Mouse (Mus musculus): ENCODE measurements around the gene Agxt. TPM values are rescaled to one million over a fixed set of nuclear protein-coding genes. Genes with fewer than 3 reads are reported as not detected.

The Agxt gene
- not detected in 2 replicates for polyA plus RNA-seq (2014; fragmentation: Nextera tagmentation; extraction: Ambion mirVana)

DNA sequence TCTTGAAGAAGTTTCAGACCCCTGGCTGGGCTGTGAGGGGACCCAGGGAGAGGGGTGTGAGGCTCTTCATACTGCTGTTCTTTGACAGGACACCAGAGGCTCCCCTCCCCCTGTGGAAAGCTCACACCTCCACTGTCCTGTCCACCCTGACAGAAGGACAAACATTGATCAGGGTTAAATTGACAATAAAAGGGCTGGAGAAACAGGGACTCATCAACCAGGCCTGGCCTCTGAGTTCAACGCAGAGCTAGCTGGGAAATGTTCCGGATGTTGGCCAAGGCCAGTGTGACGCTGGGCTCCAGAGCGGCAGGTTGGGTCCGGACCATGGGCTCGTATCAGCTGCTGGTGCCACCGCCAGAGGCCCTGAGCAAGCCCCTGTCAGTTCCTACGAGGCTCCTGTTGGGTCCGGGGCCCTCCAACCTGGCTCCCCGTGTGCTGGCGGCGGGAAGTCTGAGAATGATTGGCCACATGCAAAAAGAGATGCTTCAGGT, at the start of gene Agxt:
Gene Agxt, plus strand, starts transcription at position 205 of the 491 bp plus-strand sequence.
- Histone ChIP-seq H3K4me2 (replicated peaks) (no peak within 1 kb of the TSS), H3K27ac (no peak within 1 kb of the TSS), H3K9ac (no peak within 1 kb of the TSS), H3K4me1 (replicated peaks; ENCODE audit: control insufficient read depth, insufficient read depth, low read length) (no peaks in the 10 kb centered on the region), H3K9me3 (ENCODE audit: control insufficient read depth, low read length) (no peaks in the 10 kb centered on the region), H3K27me3 (ENCODE audit: control insufficient read depth, insufficient read depth, low read length) (no peaks in the 10 kb centered on the region), H3K4me3 (replicated peaks; ENCODE audit: low read length) (no peak within 1 kb of the TSS), H3K36me3 (replicated peaks; ENCODE audit: control insufficient read depth, insufficient read depth) (no peaks in the 10 kb centered on the region)
- ATAC-seq (ENCODE audit: low FRiP score) (no peak), DNase-seq (ENCODE audit: low spot score) (no peak)
- 90% methylated on average over 12 of the region's 12 CpGs for WGBS

DNA sequence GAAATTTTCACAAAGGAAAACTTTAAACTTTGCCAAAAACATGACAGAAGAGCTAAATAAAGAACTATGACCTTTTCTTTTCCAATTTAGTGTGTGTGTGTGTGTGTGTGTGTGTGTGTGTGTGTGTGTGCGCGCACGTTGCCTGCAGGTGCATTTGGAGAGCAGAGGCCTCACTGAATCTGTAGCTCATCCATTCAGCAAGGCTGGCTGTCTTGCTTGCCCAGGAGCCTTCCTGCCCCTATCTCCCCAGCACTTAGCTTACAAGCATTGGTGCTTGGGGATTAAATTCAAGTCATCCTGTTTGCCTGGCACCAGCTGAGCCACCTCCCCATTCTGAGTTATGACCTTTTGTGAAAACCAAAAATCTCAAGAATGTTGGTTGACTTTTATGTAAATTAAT, 42.5 kb upstream of the Agxt start:
- Histone ChIP-seq H3K4me2 (replicated peaks) (no peak overlapping the region), H3K9me3 (ENCODE audit: control insufficient read depth, low read length) (no peaks in the 10 kb centered on the region), H3K4me3 (replicated peaks; ENCODE audit: low read length) (no peak overlapping the region), H3K36me3 (replicated peaks; ENCODE audit: control insufficient read depth, insufficient read depth) (peaks cover 31% of the 10 kb centered on the region), H3K27me3 (ENCODE audit: control insufficient read depth, insufficient read depth, low read length) (no peaks in the 10 kb centered on the region), H3K9ac (no peak overlapping the region), H3K27ac (no peak overlapping the region), H3K4me1 (replicated peaks; ENCODE audit: control insufficient read depth, insufficient read depth, low read length) (peaks cover 15% of the 10 kb centered on the region; the same call in 1 of the 2 replicates)
- 74% methylated on average over 3 of the region's 3 CpGs for WGBS
- no peak for ATAC-seq (ENCODE audit: low FRiP score)
- no peak for DNase-seq (ENCODE audit: low spot score)

DNA sequence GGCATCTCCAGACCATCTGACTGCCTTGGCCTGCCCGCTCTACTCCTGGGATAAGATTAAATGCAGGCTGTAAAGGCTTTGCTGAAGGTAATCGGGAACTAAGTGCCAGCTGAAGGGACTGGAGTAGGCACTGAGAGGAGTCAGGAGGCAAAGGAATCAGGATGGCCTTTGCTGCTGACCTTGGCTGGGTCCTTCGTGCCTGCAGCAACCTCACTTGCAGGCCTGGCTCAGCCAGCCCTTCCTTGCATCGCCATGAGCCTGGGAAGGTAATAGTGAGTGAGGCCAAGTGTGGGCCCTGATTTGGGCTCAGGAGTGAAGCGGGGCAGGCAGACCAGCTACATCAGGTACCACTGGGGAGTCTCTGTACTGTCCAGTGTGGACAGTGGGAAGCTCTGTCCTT, 36.1 kb upstream of the Agxt start:
- peaks cover 25% of the 10 kb centered on the region for H3K4me1 ChIP-seq (replicated peaks; ENCODE audit: control insufficient read depth, insufficient read depth, low read length)
- no peak for DNase-seq (ENCODE audit: low spot score)

DNA sequence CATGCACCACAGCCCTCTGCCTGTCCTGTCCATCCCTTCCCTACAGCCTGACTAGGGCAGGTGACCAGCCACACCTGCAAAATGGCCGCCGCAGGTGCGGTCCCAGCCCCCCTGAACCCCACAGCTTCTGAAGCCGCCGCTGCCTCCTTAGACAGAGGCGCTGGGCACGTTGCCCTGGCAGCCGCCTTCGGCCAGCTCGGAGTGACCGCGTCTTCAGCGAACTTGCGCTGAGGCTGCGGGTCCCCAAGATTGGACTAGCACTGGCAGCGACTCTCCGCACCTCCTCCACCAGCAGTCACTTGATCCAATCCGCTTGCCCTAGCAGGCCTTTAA, 34.8 kb upstream of the Agxt start:
- peaks cover 25% of the 10 kb centered on the region for H3K4me1 ChIP-seq (replicated peaks; ENCODE audit: control insufficient read depth, insufficient read depth, low read length)
- H3K27me3 ChIP-seq (ENCODE audit: control insufficient read depth, insufficient read depth, low read length), result no peaks in the 10 kb centered on the region
- peak overlapping the region; percentile 70 for H3K4me3 ChIP-seq (replicated peaks; ENCODE audit: low read length)
- H3K36me3 ChIP-seq (replicated peaks; ENCODE audit: control insufficient read depth, insufficient read depth), result peaks cover 23% of the 10 kb centered on the region; the same call in 1 of the 2 replicates
- DNase-seq (ENCODE audit: low spot score) (no peak), ATAC-seq (ENCODE audit: low FRiP score) (0 out of 2 replicates have a peak, but pooled peaks have one; percentile 1)
- H3K27ac ChIP-seq, result peak overlapping the region; percentile 93
- H3K4me2 ChIP-seq (replicated peaks), result peak overlapping the region; percentile 90
- H3K9ac ChIP-seq, result peak overlapping the region; percentile 92
- 3% methylated on average over 18 of the region's 18 CpGs for WGBS
- no peaks in the 10 kb centered on the region for H3K9me3 ChIP-seq (ENCODE audit: control insufficient read depth, low read length)

More for the DNA sequence above, 36.1 kb upstream of the Agxt start:
- Histone ChIP-seq H3K9me3 (ENCODE audit: control insufficient read depth, low read length) (no peaks in the 10 kb centered on the region), H3K27ac (no peak overlapping the region), H3K9ac (0 out of 2 replicates have a peak overlapping the region, but pooled peaks have one; percentile 92), H3K4me2 (replicated peaks) (peak overlapping the region; percentile 90), H3K4me3 (replicated peaks; ENCODE audit: low read length) (peak overlapping the region; percentile 70), H3K36me3 (replicated peaks; ENCODE audit: control insufficient read depth, insufficient read depth) (peaks cover 23% of the 10 kb centered on the region; the same call in 1 of the 2 replicates), H3K27me3 (ENCODE audit: control insufficient read depth, insufficient read depth, low read length) (no peaks in the 10 kb centered on the region)
- 86% methylated on average over 5 of the region's 5 CpGs for WGBS
- ATAC-seq (ENCODE audit: low FRiP score), result no peak

DNA sequence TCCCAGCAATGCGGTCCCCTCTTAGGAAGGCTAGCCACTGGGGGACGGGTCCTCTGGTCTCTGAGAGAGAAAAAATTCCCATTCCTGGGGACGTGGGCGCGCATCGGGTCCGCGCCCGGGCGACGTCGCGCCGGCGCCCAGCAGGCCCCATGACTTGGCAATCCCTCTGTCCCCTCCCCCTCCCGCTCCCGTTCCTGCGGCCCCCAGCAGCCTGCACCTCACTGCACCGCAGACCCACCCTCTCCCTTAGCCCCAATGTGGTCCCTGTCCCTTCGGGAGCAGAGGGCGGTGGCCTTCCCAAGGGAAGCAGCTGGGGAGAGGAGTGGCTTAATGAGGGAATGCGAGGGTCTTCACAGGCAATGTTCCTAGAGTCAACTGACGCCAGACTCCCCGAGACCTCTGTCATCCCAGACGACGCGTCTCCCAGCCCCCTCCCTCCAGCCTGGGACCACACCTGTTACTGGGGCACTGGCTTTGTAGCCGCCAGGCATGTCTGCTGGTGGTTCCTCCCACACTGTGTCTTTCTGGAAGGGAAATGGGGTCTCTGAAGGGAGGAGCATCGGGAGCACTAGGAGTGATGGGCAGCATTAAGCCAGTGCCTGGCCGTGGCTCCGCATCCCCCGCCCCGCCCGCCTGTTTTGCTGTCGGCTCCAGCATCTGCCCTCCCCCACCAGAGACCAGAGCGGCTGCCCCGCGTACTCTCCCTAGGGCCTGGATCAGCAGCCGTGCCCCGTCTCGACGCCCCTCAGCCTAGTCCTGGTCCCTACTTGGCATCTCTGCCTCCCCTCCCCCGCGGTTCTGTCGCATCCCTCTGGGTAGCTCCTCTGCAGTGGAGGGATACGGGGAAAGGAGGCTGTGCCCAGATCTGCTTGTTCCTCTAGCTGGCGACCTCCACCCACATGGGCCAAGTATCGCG, 34.2 kb upstream of the Agxt start:
- Histone ChIP-seq H3K27ac (peak overlapping the region; percentile 93), H3K27me3 (ENCODE audit: control insufficient read depth, insufficient read depth, low read length) (no peaks in the 10 kb centered on the region), H3K36me3 (replicated peaks; ENCODE audit: control insufficient read depth, insufficient read depth) (peaks cover 22% of the 10 kb centered on the region; the same call in 1 of the 2 replicates), H3K4me1 (replicated peaks; ENCODE audit: control insufficient read depth, insufficient read depth, low read length) (peaks cover 23% of the 10 kb centered on the region), H3K9ac (peak overlapping the region; percentile 92), H3K4me3 (replicated peaks; ENCODE audit: low read length) (peak overlapping the region; percentile 70), H3K4me2 (replicated peaks) (peak overlapping the region; percentile 90), H3K9me3 (ENCODE audit: control insufficient read depth, low read length) (no peaks in the 10 kb centered on the region)
- peak; percentile 64 for ATAC-seq (ENCODE audit: low FRiP score)
- DNase-seq (ENCODE audit: low spot score), result peak; percentile 64
- under 1% methylated on average over 49 of the region's 49 CpGs for WGBS

DNA sequence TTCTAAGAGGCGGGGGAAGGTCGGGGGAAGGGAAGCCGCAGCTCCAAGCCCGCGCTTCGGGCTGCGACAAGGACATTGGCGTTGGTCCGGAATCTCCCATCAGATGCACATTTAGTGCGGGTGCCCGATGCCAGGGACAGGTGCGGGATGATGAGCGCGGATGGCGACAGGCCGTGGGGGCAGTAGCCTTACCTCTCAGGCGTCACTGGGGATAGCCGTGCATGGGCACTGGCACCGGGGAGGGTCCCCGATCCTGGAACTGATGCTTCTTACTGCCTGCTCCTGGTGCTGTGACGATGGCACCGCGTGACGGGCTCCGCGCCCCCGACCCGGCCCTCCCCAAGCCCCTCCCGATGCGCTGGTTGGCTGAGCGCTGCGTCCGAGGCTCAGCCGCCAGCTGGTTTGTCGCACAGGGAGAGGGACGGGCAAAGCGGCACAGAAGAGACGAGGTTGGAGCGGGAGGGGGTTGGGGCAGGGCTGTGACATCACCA, 33.4 kb upstream of the Agxt start, which contains the start of gene Kif1a:
Gene Kif1a, minus strand, starts transcription at position 381 of the 491 bp plus-strand sequence.
- Histone ChIP-seq H3K9ac (peak within 1 kb of the TSS; percentile 92), H3K4me2 (replicated peaks) (peak within 1 kb of the TSS; percentile 90), H3K9me3 (ENCODE audit: control insufficient read depth, low read length) (no peaks in the 10 kb centered on the region), H3K36me3 (replicated peaks; ENCODE audit: control insufficient read depth, insufficient read depth) (peaks cover 14% of the 10 kb centered on the region; the same call in 1 of the 2 replicates), H3K27ac (peak within 1 kb of the TSS; percentile 93), H3K27me3 (ENCODE audit: control insufficient read depth, insufficient read depth, low read length) (no peaks in the 10 kb centered on the region), H3K4me3 (replicated peaks; ENCODE audit: low read length) (peak within 1 kb of the TSS; percentile 70), H3K4me1 (replicated peaks; ENCODE audit: control insufficient read depth, insufficient read depth, low read length) (peaks cover 18% of the 10 kb centered on the region)
- WGBS, result under 1% methylated on average over 39 of the region's 39 CpGs
- peak; percentile 85 for DNase-seq (ENCODE audit: low spot score)
- ATAC-seq (ENCODE audit: low FRiP score), result peak; percentile 92

DNA sequence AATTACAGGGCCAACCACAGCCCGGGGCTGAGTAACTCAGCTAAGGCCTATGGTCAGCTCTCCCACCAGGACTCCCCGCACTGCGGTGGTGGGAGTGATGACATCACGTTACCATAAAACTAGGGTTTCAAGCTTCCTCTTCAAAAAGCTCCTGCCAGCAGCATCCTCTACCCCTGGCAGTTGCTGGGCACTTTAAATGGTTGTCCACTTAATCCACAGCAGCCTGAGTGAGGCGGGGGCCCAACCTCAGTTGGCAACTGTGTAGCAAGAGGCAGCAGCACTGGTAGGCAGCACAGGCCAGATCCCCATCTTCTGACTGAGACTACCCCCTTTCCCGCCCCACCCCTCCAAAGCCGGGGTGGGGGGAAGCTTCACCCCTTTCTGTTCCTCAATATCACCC, 32.3 kb upstream of the Agxt start:
- peak overlapping the region; percentile 93 for H3K27ac ChIP-seq
- peak overlapping the region; percentile 90; the same call in 1 of the 2 replicates for H3K4me2 ChIP-seq (replicated peaks)
- no peaks in the 10 kb centered on the region for H3K9me3 ChIP-seq (ENCODE audit: control insufficient read depth, low read length)
- peak overlapping the region; percentile 92; the same call in 1 of the 2 replicates for H3K9ac ChIP-seq
- H3K4me1 ChIP-seq (replicated peaks; ENCODE audit: control insufficient read depth, insufficient read depth, low read length), result peaks cover 18% of the 10 kb centered on the region
- DNase-seq (ENCODE audit: low spot score) (no peak), ATAC-seq (ENCODE audit: low FRiP score) (no peak)
- WGBS, result 67% methylated on average over 7 of the region's 7 CpGs
- H3K27me3 ChIP-seq (ENCODE audit: control insufficient read depth, insufficient read depth, low read length), result no peaks in the 10 kb centered on the region
- 0 out of 2 replicates have a peak, but pooled peaks cover 3% of the 10 kb centered on the region for H3K36me3 ChIP-seq (replicated peaks; ENCODE audit: control insufficient read depth, insufficient read depth)
- H3K4me3 ChIP-seq (replicated peaks; ENCODE audit: low read length), result peak overlapping the region; percentile 70; the same call in 1 of the 2 replicates

DNA sequence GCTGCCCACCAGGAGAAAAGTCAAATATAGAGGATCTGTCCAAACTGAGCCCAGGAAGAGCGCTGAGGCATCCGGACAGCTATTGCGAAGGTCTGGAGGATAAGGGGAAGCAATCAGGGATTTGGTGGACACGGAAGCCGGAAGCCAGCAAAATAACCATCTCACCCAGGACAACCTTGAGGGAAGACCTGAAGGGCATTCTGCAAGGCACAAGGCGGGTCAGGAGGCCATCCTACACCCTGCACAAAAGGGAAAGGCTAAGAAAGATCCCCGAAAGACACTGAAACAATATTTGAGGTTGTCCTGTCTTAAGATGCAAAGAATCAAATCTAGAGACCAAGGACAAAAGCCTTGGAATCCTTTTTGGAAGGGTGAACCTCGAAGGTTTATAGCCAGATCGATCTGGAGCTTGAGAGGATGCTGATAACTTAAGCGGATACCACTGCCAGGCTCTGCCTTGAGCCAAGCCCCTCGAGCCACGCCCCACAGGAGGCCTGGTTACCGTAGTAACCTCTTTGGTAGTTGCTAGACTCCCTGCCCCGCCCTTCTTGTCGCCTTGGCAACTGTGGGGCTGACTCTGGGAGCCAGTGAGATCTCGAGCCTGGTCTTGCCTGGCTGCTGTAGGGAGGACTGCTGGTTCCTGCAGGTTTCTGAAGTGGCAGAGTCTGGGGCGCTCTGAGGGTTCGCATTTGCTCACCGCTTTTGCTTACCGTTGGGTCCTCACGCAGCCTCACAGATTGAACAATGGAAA, 20.2 kb upstream of the Agxt start:
- peak overlapping the region; percentile 53 for H3K9ac ChIP-seq
- peaks cover 10% of the 10 kb centered on the region for H3K4me1 ChIP-seq (replicated peaks; ENCODE audit: control insufficient read depth, insufficient read depth, low read length)
- H3K9me3 ChIP-seq (ENCODE audit: control insufficient read depth, low read length), result no peaks in the 10 kb centered on the region
- H3K36me3 ChIP-seq (replicated peaks; ENCODE audit: control insufficient read depth, insufficient read depth), result no peaks in the 10 kb centered on the region
- ATAC-seq (ENCODE audit: low FRiP score) (peak; percentile 99), DNase-seq (ENCODE audit: low spot score) (peak; percentile 89)
- H3K4me3 ChIP-seq (replicated peaks; ENCODE audit: low read length), result peak overlapping the region; percentile 35
- H3K27me3 ChIP-seq (ENCODE audit: control insufficient read depth, insufficient read depth, low read length), result no peaks in the 10 kb centered on the region
- 19% methylated on average over 21 of the region's 21 CpGs for WGBS
- peak overlapping the region; percentile 67 for H3K27ac ChIP-seq
- peak overlapping the region; percentile 73 for H3K4me2 ChIP-seq (replicated peaks)

All from hindbrain, embryonic 14.5 days (tissue).